Mouse (Mus musculus) limb, embryonic 14.5 days (tissue): Measurements from ENCODE around the gene Gss. TPM values are rescaled to one million over a fixed set of nuclear protein-coding genes. Genes with fewer than 3 reads are reported as not detected.

Experiments
- ATAC-seq: fragments of 200-750 bp; cut with Nextera tagmentation; 2 replicates; pipeline ENCODE4 v1.8.0; 2017; ENCODE audit warnings: low read depth, moderate number of reproducible peaks, moderate TSS enrichment; ENCODE audit not compliant: low FRiP score
- DNase-seq: peaks from one replicate; pipeline ENCODE4 v3.0.0-alpha.2; 2015; ENCODE audit warnings: low spot score
- H3K27ac ChIP-seq: fragments of 300-500 bp; sonication (generic); replicated peaks from 2 replicates; pipeline ENCODE4 v1.5.1; 2014; ENCODE audit warnings: low read depth, mild to moderate bottlenecking, low read length, moderate library complexity, mixed read lengths
- H3K27me3 ChIP-seq: fragments of 300-500 bp; sonication (generic); 2 replicates; pipeline ENCODE4 v1.6.1; 2014; ENCODE audit warnings: low read length, mixed read lengths; ENCODE audit not compliant: control insufficient read depth, insufficient read depth
- H3K36me3 ChIP-seq: fragments of 300-500 bp; sonication (generic); 2 replicates; pipeline ENCODE4 v1.6.1; 2014; ENCODE audit warnings: mild to moderate bottlenecking, low read length, moderate library complexity, mixed read lengths; ENCODE audit not compliant: control insufficient read depth, insufficient read depth
- H3K4me1 ChIP-seq: fragments of 300-500 bp; sonication (generic); 2 replicates; pipeline ENCODE4 v1.6.1; 2014; ENCODE audit warnings: antibody characterized with exemption, low read length, mixed read lengths; ENCODE audit not compliant: control insufficient read depth, insufficient read depth
- H3K4me2 ChIP-seq: fragments of 300-500 bp; sonication (generic); replicated peaks from 2 replicates; pipeline ENCODE4 v1.6.1; 2014; ENCODE audit warnings: low read depth, mild to moderate bottlenecking, low read length, moderate library complexity; ENCODE audit not compliant: severe bottlenecking
- H3K4me3 ChIP-seq: fragments of 300-500 bp; sonication (generic); replicated peaks from 2 replicates; pipeline ENCODE4 v1.5.1; 2014; ENCODE audit warnings: low read length
- H3K9ac ChIP-seq: fragments of 300-500 bp; sonication (generic); 2 replicates; pipeline ENCODE4 v1.6.1; 2014; ENCODE audit warnings: mild to moderate bottlenecking, low read depth, low read length, moderate library complexity; ENCODE audit not compliant: severe bottlenecking
- H3K9me3 ChIP-seq: fragments of 300-500 bp; sonication (generic); 2 replicates; pipeline ENCODE4 v1.6.1; 2016; ENCODE audit warnings: low read length; ENCODE audit not compliant: control insufficient read depth
- POLR2A ChIP-seq: fragments of 200-500 bp; IDR thresholded peaks from 2 replicates; pipeline ENCODE4 v1.8.0; 2012; ENCODE audit warnings: inconsistent platforms, mild to moderate bottlenecking, moderate library complexity, borderline replicate concordance; ENCODE audit not compliant: insufficient read depth, insufficient read length; ENCODE audit errors: extremely low read depth
- WGBS: fragments of 180-500 bp; shearing (Covaris S2); extraction: QIAGEN DNeasy Blood & Tissue Kit; methylation state at CpG from one replicate; pipeline ENCODE4 v1.1.7; 2014; 5-methylcytosine and 5-hydroxymethylcytosine counted together
- polyA plus RNA-seq, 2 experiments: library from polyadenylated mRNA; depleted of rRNA in 1 of 2; stranded (reverse) in 1 of 2; unstranded in 1 of 2; fragments of >200 nt; fragmentation: Nextera tagmentation in 1 of 2; extraction: Ambion mirVana in 1 of 2; gene quantifications; 2 replicates each; pipeline versions ENCODE4 v1.2.1 to v1.2.3; 2012 to 2014

Gss gene
- polyA plus RNA-seq, 2 experiments = 16.3 to 24.9 TPM

- WGBS = 97% methylated on average over 8 of the region's 8 CpGs
Observed at GRCm38 (mm10) chr2:155635961-155636360, 43.4 kb upstream of the Gss start.

GRCm38 (mm10) chr2:155634562-155634961 is 42.0 kb upstream of the Gss start:
- ATAC-seq (no peak), DNase-seq (no peak)
- Histone ChIP-seq H3K4me3 (no peak overlapping the region), H3K4me1 (no peaks in the 10 kb centered on the region), H3K9ac (no peak overlapping the region), H3K9me3 (no peaks in the 10 kb centered on the region), H3K27me3 (peaks cover 40% of the 10 kb centered on the region), H3K36me3 (peaks cover 96% of the 10 kb centered on the region), H3K27ac (no peak overlapping the region), H3K4me2 (no peak overlapping the region)
- TF ChIP-seq POLR2A = no peak
- WGBS = 98% methylated on average over 8 of the region's 8 CpGs

More at GRCm38 (mm10) chr2:155635961-155636360, 43.4 kb upstream of the Gss start:
- H3K9ac ChIP-seq = no peak overlapping the region
- TF ChIP-seq POLR2A = no peak
- H3K4me3 ChIP-seq = no peak overlapping the region
- no peak overlapping the region for H3K4me2 ChIP-seq
- H3K4me1 ChIP-seq = no peaks in the 10 kb centered on the region
- H3K27ac ChIP-seq = no peak overlapping the region
- H3K36me3 ChIP-seq = peaks cover 100% of the 10 kb centered on the region
- DNase-seq (no peak), ATAC-seq (no peak)
- H3K27me3 ChIP-seq = peaks cover 26% of the 10 kb centered on the region
- no peaks in the 10 kb centered on the region for H3K9me3 ChIP-seq

- Histone ChIP-seq H3K4me1 (no peaks in the 10 kb centered on the region), H3K4me2 (no peak overlapping the region), H3K4me3 (no peak overlapping the region), H3K27me3 (peaks cover 48% of the 10 kb centered on the region), H3K27ac (no peak overlapping the region), H3K36me3 (peaks cover 88% of the 10 kb centered on the region), H3K9me3 (no peaks in the 10 kb centered on the region), H3K9ac (no peak overlapping the region)
- no peak for TF ChIP-seq POLR2A
- DNase-seq (no peak), ATAC-seq (no peak)
- WGBS = 89% methylated on average over 9 of the region's 9 CpGs
Observed at GRCm38 (mm10) chr2:155633731-155634130, 41.1 kb upstream of the Gss start.

GRCm38 (mm10) chr2:155633121-155633520 is 40.5 kb upstream of the Gss start:
- TF ChIP-seq POLR2A = no peak
- H3K4me1 ChIP-seq = no peaks in the 10 kb centered on the region
- ATAC-seq = no peak

GRCm38 (mm10) chr2:155632138-155632936 is 39.7 kb upstream of the Gss start:
- Histone ChIP-seq H3K9ac (no peak overlapping the region), H3K27ac (no peak overlapping the region), H3K4me1 (no peaks in the 10 kb centered on the region), H3K9me3 (no peaks in the 10 kb centered on the region), H3K4me2 (no peak overlapping the region), H3K4me3 (no peak overlapping the region), H3K27me3 (peaks cover 61% of the 10 kb centered on the region), H3K36me3 (peaks cover 74% of the 10 kb centered on the region)
- ATAC-seq = no peak
- TF ChIP-seq POLR2A = no peak
- DNase-seq = no peak
- WGBS = 75% methylated on average over 28 of the region's 30 CpGs

More at GRCm38 (mm10) chr2:155633121-155633520, 40.5 kb upstream of the Gss start:
- H3K27me3 ChIP-seq = peaks cover 54% of the 10 kb centered on the region
- H3K9ac ChIP-seq = no peak overlapping the region
- no peak for DNase-seq
- no peak overlapping the region for H3K4me3 ChIP-seq
- 69% methylated on average over 16 of the region's 19 CpGs for WGBS
- no peak overlapping the region for H3K4me2 ChIP-seq
- H3K27ac ChIP-seq = no peak overlapping the region
- H3K36me3 ChIP-seq = peaks cover 82% of the 10 kb centered on the region
- no peaks in the 10 kb centered on the region for H3K9me3 ChIP-seq
